Mouse (Mus musculus) olfactory bulb, adult 2 months (tissue): ENCODE measurements around the gene Sav1.

ENCODE experiments used
- CTCF ChIP-seq: fragments of 200-500 bp; IDR thresholded peaks from 2 replicates; pipeline ENCODE4 v1.5.1; 2012; ENCODE audit warnings: low read depth, mild to moderate bottlenecking, low read length, moderate library complexity; ENCODE audit not compliant: insufficient read depth
- POLR2A ChIP-seq: fragments of 200-500 bp; IDR thresholded peaks from 2 replicates; pipeline ENCODE4 v1.6.1; 2012; ENCODE audit warnings: mild to moderate bottlenecking, low read depth, low read length, moderate library complexity; ENCODE audit not compliant: insufficient read depth

- TF ChIP-seq CTCF = no peak
- TF ChIP-seq POLR2A = no peak
Observed at GRCm38 (mm10) chr12:70011681-70012080, 24.9 kb upstream of the Sav1 start.
